Mouse (Mus musculus): Measurements from ENCODE around the gene Il4i1.
"Not testable (repeated sequence)": the region's sequence is repeated elsewhere in the genome, so short reads cannot be mapped to it uniquely, and the experiment has no call there.

Il4i1 gene

GRCm38 (mm10) chr7:44864595-44865542, 48.7 kb downstream of the Il4i1 start:
- peak; percentile 40 to 55 for DNase-seq

GRCm38 (mm10) chr7:44866276-44867009, 50.3 kb downstream of the Il4i1 start:
- peak in 1 of 2 experiments; percentile 60 for DNase-seq

- DNase-seq: no peak
These were observed 51.0 kb downstream of the Il4i1 start for GRCm38 (mm10) chr7:44867010-44867702.

GRCm38 (mm10) chr7:44867802-44868201, 51.6 kb downstream of the Il4i1 start:
- DNase-seq: no peak

- DNase-seq: no peak
These were observed 52.3 kb downstream of the Il4i1 start for GRCm38 (mm10) chr7:44868465-44868864.

- peak; percentile 72 to 79 for DNase-seq
These were observed 52.9 kb downstream of the Il4i1 start for GRCm38 (mm10) chr7:44868919-44869696.

- peak; percentile 91 to 94 for DNase-seq
These were observed 53.7 kb downstream of the Il4i1 start, which contains the start of gene Ptov1 for GRCm38 (mm10) chr7:44869697-44870528. Gene Ptov1, minus strand, starts transcription at chr7:44869788.

GRCm38 (mm10) chr7:44870614-44871013, 54.4 kb downstream of the Il4i1 start:
- no peak for DNase-seq

GRCm38 (mm10) chr7:44871181-44871580, 55.0 kb downstream of the Il4i1 start:
- DNase-seq: no peak

- not testable (repeated sequence) for DNase-seq
These were observed 55.6 kb downstream of the Il4i1 start for GRCm38 (mm10) chr7:44871774-44872173.

- DNase-seq: no peak
These were observed 61.6 kb downstream of the Il4i1 start for GRCm38 (mm10) chr7:44877833-44878232.

- DNase-seq: no peak
These were observed 66.8 kb downstream of the Il4i1 start for GRCm38 (mm10) chr7:44883036-44883435.

- peak; percentile 61 to 64 for DNase-seq
These were observed 68.5 kb downstream of the Il4i1 start for GRCm38 (mm10) chr7:44884637-44885036.

GRCm38 (mm10) chr7:44886964-44887363, 70.8 kb downstream of the Il4i1 start:
- no peak for DNase-seq

- peak in 1 of 2 experiments; percentile 47 for DNase-seq
These were observed 72.3 kb downstream of the Il4i1 start for GRCm38 (mm10) chr7:44888256-44889105.

GRCm38 (mm10) chr7:44890180-44890579, 74.0 kb downstream of the Il4i1 start:
- DNase-seq: no peak

Measured in cerebellum, postnatal 25 days (tissue).